Mouse (Mus musculus) myocyte (in vitro differentiated cells): ENCODE data around the gene Rftn1. TPM values are rescaled to one million over a fixed set of nuclear protein-coding genes. Genes with fewer than 3 reads are reported as not detected.

Experiments used
- H3K27me3 ChIP-seq: one replicate; pipeline ENCODE4 v1.6.1; 2011; ENCODE audit not compliant: control insufficient read depth, insufficient read depth, insufficient read length
- H3K36me3 ChIP-seq: one replicate; pipeline ENCODE4 v1.6.1; 2011; ENCODE audit not compliant: control insufficient read depth, insufficient read depth
- H3K4me2 ChIP-seq: one replicate; pipeline ENCODE4 v1.6.1; 2011; ENCODE audit warnings: low read depth, control low read depth
- H3K4me3 ChIP-seq: one replicate; pipeline ENCODE4 v1.5.1; 2011; ENCODE audit warnings: mild to moderate bottlenecking, control low read depth, moderate library complexity
- H3K79me2 ChIP-seq: one replicate; pipeline ENCODE4 v1.6.1; 2011; ENCODE audit not compliant: control insufficient read depth, insufficient read depth
- H3ac ChIP-seq: one replicate; pipeline ENCODE4 v1.6.1; 2011; ENCODE audit not compliant: control insufficient read depth, insufficient read length
- CEBPB ChIP-seq: IDR thresholded peaks from 2 replicates; pipeline ENCODE4 v1.6.1; 2011; ENCODE audit warnings: mild to moderate bottlenecking, moderate library complexity; ENCODE audit not compliant: poor library complexity, insufficient read depth, severe bottlenecking
- E2F4 ChIP-seq: IDR thresholded peaks from one replicate; pipeline ENCODE4 v1.6.1; 2011; ENCODE audit warnings: mild to moderate bottlenecking, control low read depth, moderate library complexity; ENCODE audit not compliant: insufficient read depth
- MAX ChIP-seq: IDR thresholded peaks from one replicate; pipeline ENCODE4 v1.6.1; 2011; ENCODE audit warnings: low read depth, mild to moderate bottlenecking, control low read depth
- MYOD1 ChIP-seq, 3 experiments: IDR thresholded peaks; one replicate each; pipeline ENCODE4 v1.6.1; 2011; ENCODE audit warnings: control low read depth in 2 of 3, low read depth in 2 of 3, mild to moderate bottlenecking in 2 of 3, moderate library complexity in 1 of 3; ENCODE audit not compliant: insufficient read length in 2 of 3, control insufficient read depth in 1 of 3
- MYOG ChIP-seq, 3 experiments: IDR thresholded peaks; one replicate each; pipeline ENCODE4 v1.6.1; 2011; ENCODE audit warnings: control low read depth in 2 of 3, low read depth in 2 of 3, mild to moderate bottlenecking in 2 of 3; ENCODE audit not compliant: insufficient read length in 2 of 3, control insufficient read depth in 1 of 3, insufficient read depth in 1 of 3
- POLR2A ChIP-seq: IDR thresholded peaks from one replicate; pipeline ENCODE4 v1.6.1; 2011; ENCODE audit warnings: low read depth, mild to moderate bottlenecking, control low read depth, moderate library complexity; ENCODE audit not compliant: insufficient read length
- POLR2AphosphoS2 ChIP-seq: IDR thresholded peaks from one replicate; pipeline ENCODE4 v1.6.1; 2011; ENCODE audit warnings: low read depth, control low read depth; ENCODE audit not compliant: insufficient read length
- REST ChIP-seq: IDR thresholded peaks from one replicate; pipeline ENCODE4 v1.6.1; 2011; ENCODE audit warnings: mild to moderate bottlenecking, control low read depth, moderate library complexity; ENCODE audit not compliant: insufficient read depth, insufficient read length
- SRF ChIP-seq: IDR thresholded peaks from one replicate; pipeline ENCODE4 v1.6.1; 2011; ENCODE audit warnings: low read depth; ENCODE audit not compliant: control insufficient read depth, insufficient read length
- TCF12 ChIP-seq: IDR thresholded peaks from one replicate; pipeline ENCODE4 v1.6.1; 2011; ENCODE audit warnings: mild to moderate bottlenecking, control low read depth; ENCODE audit not compliant: poor library complexity, insufficient read depth, severe bottlenecking
- TCF3 ChIP-seq: IDR thresholded peaks from one replicate; pipeline ENCODE4 v1.6.1; 2011; ENCODE audit warnings: low read depth, control low read depth; ENCODE audit not compliant: insufficient read length
- USF1 ChIP-seq: IDR thresholded peaks from one replicate; pipeline ENCODE4 v1.6.1; 2011; ENCODE audit warnings: low read depth, mild to moderate bottlenecking, control low read depth, moderate library complexity
- polyA plus RNA-seq: library from polyadenylated mRNA; unstranded; fragments of >200 nt; fragmentation: generic; extraction: Trizol; gene quantifications from one replicate; pipeline ENCODE4 v1.2.1, GENCODE M21; 2012; ENCODE audit warnings: missing spikeins

Rftn1 gene
- polyA plus RNA-seq, 1 experiment, result 0.40 TPM

DNA sequence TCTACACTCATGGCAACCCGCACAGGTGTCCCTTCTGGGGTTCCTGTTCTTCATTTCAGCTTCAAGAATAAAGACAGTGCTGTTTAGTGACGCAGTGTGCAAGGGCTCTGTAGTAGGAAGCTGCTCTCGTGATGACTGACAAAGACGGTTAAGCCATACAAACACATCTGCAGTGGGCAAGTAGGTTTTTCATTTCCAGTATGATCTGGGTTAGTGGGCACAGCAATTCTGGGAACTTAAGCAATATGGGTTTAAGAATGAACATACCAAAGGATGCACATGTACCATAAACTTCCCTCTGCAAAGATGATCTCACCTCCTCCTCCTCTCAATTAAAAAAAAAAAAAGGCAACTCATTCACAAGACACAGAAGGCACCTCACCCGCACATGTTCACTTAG is 92.6 kb downstream of the Rftn1 start:
- Histone ChIP-seq H3K79me2 (no peaks in the 10 kb centered on the region), H3ac (no peak overlapping the region), H3K27me3 (no peaks in the 10 kb centered on the region)

DNA sequence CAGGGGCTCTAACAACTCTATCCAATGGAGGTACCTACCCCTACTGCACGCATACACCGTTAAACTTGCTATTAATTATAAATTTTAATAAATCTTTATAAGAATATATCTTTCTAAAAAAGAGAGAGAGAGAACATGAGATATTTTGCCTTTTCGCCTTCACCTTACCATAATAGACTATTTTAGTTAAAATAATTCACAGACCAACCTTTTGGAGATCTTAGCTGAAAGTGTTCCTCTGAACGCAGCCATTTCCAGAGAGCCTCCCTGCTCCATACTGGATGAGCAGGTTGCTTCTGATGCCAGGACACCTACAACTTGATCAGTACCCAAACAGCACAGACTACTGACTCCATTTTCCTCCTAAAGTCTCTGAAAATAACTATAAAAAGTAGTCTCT is 94.2 kb downstream of the Rftn1 start:
- H3K36me3 ChIP-seq, result no peaks in the 10 kb centered on the region
- no peaks in the 10 kb centered on the region for H3K27me3 ChIP-seq
- H3K79me2 ChIP-seq, result no peaks in the 10 kb centered on the region
- H3ac ChIP-seq, result no peak overlapping the region
- no peak overlapping the region for H3K4me3 ChIP-seq
- no peak for TF ChIP-seq TCF12
- TF ChIP-seq CEBPB, result no peak
- no peak for TF ChIP-seq E2F4
- no peak for TF ChIP-seq MAX
- no peak for TF ChIP-seq TCF3
- no peak for TF ChIP-seq MYOG (IDR thresholded peaks at IDR 0.05; ENCODE audit: control insufficient read depth in 1 of 3, insufficient read depth in 1 of 3, insufficient read length in 2 of 3, low read depth in 2 of 3)
- no peak for TF ChIP-seq POLR2A
- TF ChIP-seq MYOD1 (IDR thresholded peaks at IDR 0.05; ENCODE audit: control insufficient read depth in 1 of 3, insufficient read length in 2 of 3, low read depth in 2 of 3), result no peak
- no peak for TF ChIP-seq USF1
- no peak for TF ChIP-seq POLR2AphosphoS2
- no peak for TF ChIP-seq REST
- no peak for TF ChIP-seq SRF
- no peak overlapping the region for H3K4me2 ChIP-seq

More for the DNA sequence above, 92.6 kb downstream of the Rftn1 start:
- no peak overlapping the region for H3K4me3 ChIP-seq
- H3K4me2 ChIP-seq, result no peak overlapping the region
- TF ChIP-seq POLR2AphosphoS2, result no peak
- no peak for TF ChIP-seq USF1
- no peak for TF ChIP-seq REST
- no peak for TF ChIP-seq MAX
- TF ChIP-seq E2F4, result no peak
- TF ChIP-seq POLR2A, result no peak
- TF ChIP-seq TCF12, result no peak
- no peak for TF ChIP-seq CEBPB
- no peak for TF ChIP-seq MYOD1 (IDR thresholded peaks at IDR 0.05; ENCODE audit: control insufficient read depth in 1 of 3, insufficient read length in 2 of 3, low read depth in 2 of 3)
- TF ChIP-seq SRF, result no peak
- TF ChIP-seq TCF3, result no peak
- no peak for TF ChIP-seq MYOG (IDR thresholded peaks at IDR 0.05; ENCODE audit: control insufficient read depth in 1 of 3, insufficient read depth in 1 of 3, insufficient read length in 2 of 3, low read depth in 2 of 3)
- H3K36me3 ChIP-seq, result no peaks in the 10 kb centered on the region

DNA sequence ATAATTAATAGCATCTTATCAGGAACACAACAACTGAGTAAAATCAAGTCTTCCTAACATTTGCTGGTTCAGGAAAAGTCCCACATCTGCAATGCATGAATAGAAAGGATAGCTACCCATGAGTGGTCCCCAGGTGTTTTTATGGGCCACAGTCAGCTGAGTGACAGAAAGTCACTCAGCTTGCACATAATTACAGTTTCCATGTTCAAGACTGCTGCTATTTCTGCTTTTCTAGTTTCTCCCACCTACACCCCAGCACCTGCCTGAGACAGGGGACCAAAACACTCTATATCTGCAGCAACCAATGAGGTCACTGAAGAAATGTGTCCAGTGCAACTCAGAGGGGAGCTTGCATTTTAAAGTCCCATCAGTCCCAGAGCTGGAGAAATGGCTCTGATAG is 95.9 kb downstream of the Rftn1 start:
- Histone ChIP-seq H3ac (no peak overlapping the region), H3K4me3 (no peak overlapping the region), H3K27me3 (no peaks in the 10 kb centered on the region), H3K4me2 (no peak overlapping the region), H3K36me3 (no peaks in the 10 kb centered on the region), H3K79me2 (no peaks in the 10 kb centered on the region)
- TF ChIP-seq POLR2AphosphoS2, result no peak
- no peak for TF ChIP-seq MAX
- no peak for TF ChIP-seq TCF12
- TF ChIP-seq MYOG (IDR thresholded peaks at IDR 0.05; ENCODE audit: control insufficient read depth in 1 of 3, insufficient read depth in 1 of 3, insufficient read length in 2 of 3, low read depth in 2 of 3), result no peak
- no peak for TF ChIP-seq MYOD1 (IDR thresholded peaks at IDR 0.05; ENCODE audit: control insufficient read depth in 1 of 3, insufficient read length in 2 of 3, low read depth in 2 of 3)
- no peak for TF ChIP-seq USF1
- TF ChIP-seq CEBPB, result no peak
- TF ChIP-seq SRF, result no peak

- Histone ChIP-seq H3K4me3 (no peak overlapping the region), H3ac (no peak overlapping the region), H3K36me3 (no peaks in the 10 kb centered on the region), H3K79me2 (no peaks in the 10 kb centered on the region), H3K27me3 (no peaks in the 10 kb centered on the region), H3K4me2 (no peak overlapping the region)
- TF ChIP-seq POLR2A, result no peak
- no peak for TF ChIP-seq TCF12
- TF ChIP-seq E2F4, result no peak
- no peak for TF ChIP-seq MYOD1 (IDR thresholded peaks at IDR 0.05; ENCODE audit: control insufficient read depth in 1 of 3, insufficient read length in 2 of 3, low read depth in 2 of 3)
Observed at GRCm38 (mm10) chr17:50094077-50094476, 96.4 kb downstream of the Rftn1 start.

GRCm38 (mm10) chr17:50093356-50093755 is 97.1 kb downstream of the Rftn1 start:
- Histone ChIP-seq H3K36me3 (no peaks in the 10 kb centered on the region), H3K4me3 (no peak overlapping the region)
- no peak for TF ChIP-seq POLR2A
- no peak for TF ChIP-seq POLR2AphosphoS2
- TF ChIP-seq REST, result no peak
- no peak for TF ChIP-seq E2F4
- no peak for TF ChIP-seq TCF12
- no peak for TF ChIP-seq MYOD1 (IDR thresholded peaks at IDR 0.05; ENCODE audit: control insufficient read depth in 1 of 3, insufficient read length in 2 of 3, low read depth in 2 of 3)
- TF ChIP-seq MAX, result no peak
- no peak for TF ChIP-seq TCF3
- no peak for TF ChIP-seq MYOG (IDR thresholded peaks at IDR 0.05; ENCODE audit: control insufficient read depth in 1 of 3, insufficient read depth in 1 of 3, insufficient read length in 2 of 3, low read depth in 2 of 3)
- no peak for TF ChIP-seq CEBPB
- TF ChIP-seq USF1, result no peak
- no peak for TF ChIP-seq SRF

More at GRCm38 (mm10) chr17:50093356-50093755, 97.1 kb downstream of the Rftn1 start:
- Histone ChIP-seq H3ac (no peak overlapping the region), H3K27me3 (no peaks in the 10 kb centered on the region), H3K4me2 (no peak overlapping the region), H3K79me2 (no peaks in the 10 kb centered on the region)
